Mouse (Mus musculus): ENCODE measurements around the gene Lypla2.

Gene Lypla2

GRCm38 (mm10) chr4:135925341-135925740 lies 47.1 kb downstream of the Lypla2 start:
- intact Hi-C loops (cut with DNase I): loop anchor here (10.0 kb wide), 1 partner anchor 221 kb away; no protein-coding TSS in a partner anchor

GRCm38 (mm10) chr4:135924418-135924817 lies 48.0 kb downstream of the Lypla2 start:
- intact Hi-C loops (cut with DNase I): loop anchor here (5.0 to 10.0 kb wide), 2 partner anchors 37 to 220 kb away; no protein-coding TSS in a partner anchor

- intact Hi-C loops (cut with DNase I): loop anchor here (5.0 to 10.0 kb wide), 2 partner anchors 35 to 217 kb away; no protein-coding TSS in a partner anchor
Observed at GRCm38 (mm10) chr4:135922190-135922589, 50.2 kb downstream of the Lypla2 start.

- intact Hi-C loops (cut with DNase I): loop anchor here (5.0 to 10.0 kb wide), 2 partner anchors 34 to 217 kb away; no protein-coding TSS in a partner anchor
Observed at GRCm38 (mm10) chr4:135921257-135922120, 50.9 kb downstream of the Lypla2 start.

GRCm38 (mm10) chr4:135920304-135921241 lies 51.9 kb downstream of the Lypla2 start, which contains the start of gene Fuca1:
Fuca1 (plus strand) TSS chr4:135920735.
- intact Hi-C loops (cut with DNase I): loop anchor here (5.0 to 10.0 kb wide), 2 partner anchors 33 to 216 kb away; no protein-coding TSS in a partner anchor

GRCm38 (mm10) chr4:135919280-135919639 lies 53.2 kb downstream of the Lypla2 start:
- intact Hi-C loops (cut with DNase I): no loop called here

DNA sequence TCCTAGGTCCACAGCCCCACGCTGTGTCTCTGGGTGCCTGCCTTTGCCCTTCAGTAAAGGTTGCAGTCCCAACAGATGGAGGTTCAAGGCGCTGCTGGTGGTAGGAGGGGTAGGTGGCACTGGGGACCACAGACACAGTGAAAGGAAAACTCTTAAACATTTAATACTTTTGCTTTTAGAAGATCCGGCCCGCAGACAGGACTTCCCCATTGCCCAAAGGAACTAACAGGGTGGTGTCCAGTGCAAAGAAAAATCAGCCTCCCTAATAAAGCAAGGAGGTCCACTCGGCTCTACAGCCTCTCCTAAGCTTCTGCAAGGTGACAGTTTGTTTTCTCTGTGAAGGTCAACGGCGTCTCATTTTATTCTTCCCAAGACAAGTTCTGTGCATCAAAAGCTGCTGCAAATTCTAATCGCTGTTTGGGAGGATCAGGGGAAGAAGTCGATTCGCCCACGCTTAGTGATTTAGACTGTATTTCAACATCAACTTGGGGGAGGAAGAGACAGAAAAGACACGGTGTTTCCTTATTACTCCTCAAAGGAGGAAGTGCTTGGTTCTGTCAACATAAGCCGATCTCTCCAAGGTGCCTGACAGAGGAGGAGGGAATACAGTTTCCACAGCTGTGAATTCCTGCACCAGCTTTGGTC lies 53.7 kb downstream of the Lypla2 start:
- intact Hi-C loops (cut with DNase I): no loop called here
